Mouse (Mus musculus): ENCODE data around the gene Serpina3b. TPM values are rescaled to one million over a fixed set of nuclear protein-coding genes. Genes with fewer than 3 reads are reported as not detected.

Serpina3b gene
- polyA plus RNA-seq, 1 experiment from 2014 or later = not detected

DNA sequence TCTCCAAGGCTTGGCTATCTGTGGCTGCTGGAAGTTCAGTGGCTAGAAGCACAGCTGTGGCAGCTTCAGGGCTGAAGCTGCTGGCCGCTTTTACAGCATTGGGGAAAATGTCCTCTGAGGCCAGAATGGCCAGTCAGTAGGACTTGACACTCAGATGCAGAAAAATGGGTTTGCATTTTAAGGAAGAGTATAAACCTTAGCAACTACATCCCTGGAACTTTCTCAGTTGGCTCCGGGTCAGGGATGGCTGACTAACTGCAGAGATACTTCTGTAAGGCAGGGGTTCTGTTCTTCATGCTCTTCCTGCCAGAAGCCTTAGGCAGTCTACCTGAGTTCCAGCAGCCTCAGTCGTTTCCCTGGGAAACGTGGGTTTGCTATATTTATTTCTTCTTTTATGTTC, 57.2 kb downstream of the Serpina3b start:
- Histone ChIP-seq H3K4me3 (no peak overlapping the region), H3K9me3 (replicated peaks) (no peaks in the 10 kb centered on the region), H3K4me1 (no peaks in the 10 kb centered on the region), H3K4me2 (replicated peaks) (no peak overlapping the region), H3K9ac (no peak overlapping the region), H3K36me3 (no peaks in the 10 kb centered on the region), H3K27ac (no peak overlapping the region), H3K27me3 (no peaks in the 10 kb centered on the region)
- 84% methylated on average over 4 of the region's 4 CpGs for WGBS
- ATAC-seq (ENCODE audit: low FRiP score) = no peak

DNA sequence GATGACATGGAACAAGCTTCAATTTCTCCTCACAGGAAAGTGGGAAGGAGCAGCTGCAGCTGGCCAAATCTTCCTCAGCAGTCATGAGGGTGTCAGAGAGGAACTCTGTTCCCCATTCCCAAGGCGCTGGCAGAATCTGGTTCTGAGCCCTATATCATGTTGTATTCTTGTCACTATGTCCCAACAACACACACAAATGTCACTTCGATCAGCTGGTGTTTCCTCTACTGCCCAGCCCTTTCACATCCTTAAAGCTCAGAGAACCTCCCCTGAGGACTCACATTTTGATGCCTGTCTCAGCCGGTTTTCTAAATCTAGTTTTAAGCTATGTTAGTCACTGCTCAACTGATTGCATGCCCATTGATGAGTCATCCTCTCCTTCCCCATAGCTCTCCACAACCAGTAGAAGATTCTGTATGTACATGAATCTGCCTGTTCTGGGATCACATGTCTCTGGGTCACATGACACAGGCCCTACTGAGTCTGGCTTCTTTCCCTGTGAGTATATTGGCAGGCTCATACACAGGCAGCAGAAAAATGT, 58.3 kb downstream of the Serpina3b start:
- Histone ChIP-seq H3K4me1 (no peaks in the 10 kb centered on the region), H3K9me3 (replicated peaks) (no peaks in the 10 kb centered on the region), H3K27me3 (no peaks in the 10 kb centered on the region), H3K4me3 (no peak overlapping the region), H3K4me2 (replicated peaks) (no peak overlapping the region), H3K9ac (no peak overlapping the region), H3K27ac (no peak overlapping the region), H3K36me3 (no peaks in the 10 kb centered on the region)
- WGBS = 87% methylated on average over 3 of the region's 3 CpGs
- ATAC-seq (ENCODE audit: low FRiP score) = no peak

Other genes starting within 250 kb of the Serpina3b start
- gene Serpina1c, start 223.1 kb upstream of the Serpina3b start, polyA plus RNA-seq (2016; fragmentation: Nextera tagmentation; extraction: Ambion mirVana) = not detected in 2 replicates
- not detected in 2 replicates for gene Serpina1e, start 169.0 kb upstream of the Serpina3b start, polyA plus RNA-seq (2016; fragmentation: Nextera tagmentation; extraction: Ambion mirVana)
- gene Serpina11, start 138.0 kb upstream of the Serpina3b start, polyA plus RNA-seq (2016; fragmentation: Nextera tagmentation; extraction: Ambion mirVana) = not detected in 2 replicates
- gene Serpina9, start 114.2 kb upstream of the Serpina3b start, polyA plus RNA-seq (2016; fragmentation: Nextera tagmentation; extraction: Ambion mirVana) = 0.08 TPM in 1 of 2 replicates, not detected in the other
- not detected in 2 replicates for gene Serpina12, start 83.6 kb upstream of the Serpina3b start, polyA plus RNA-seq (2016; fragmentation: Nextera tagmentation; extraction: Ambion mirVana)
- not detected in 2 replicates for gene Serpina5, start 26.9 kb upstream of the Serpina3b start, polyA plus RNA-seq (2016; fragmentation: Nextera tagmentation; extraction: Ambion mirVana)
- not detected in 2 replicates for gene Serpina3a, start 15.3 kb upstream of the Serpina3b start, polyA plus RNA-seq (2016; fragmentation: Nextera tagmentation; extraction: Ambion mirVana)
- not detected in 2 replicates for gene Serpina3c, start 25.9 kb downstream of the Serpina3b start, polyA plus RNA-seq (2016; fragmentation: Nextera tagmentation; extraction: Ambion mirVana)
- 0.14 and 0.34 TPM in 2 replicates for gene Serpina3f, start 86.5 kb downstream of the Serpina3b start, polyA plus RNA-seq (2016; fragmentation: Nextera tagmentation; extraction: Ambion mirVana)
- 0.40 and 0.61 TPM in 2 replicates for gene Serpina3g, start 108.2 kb downstream of the Serpina3b start, polyA plus RNA-seq (2016; fragmentation: Nextera tagmentation; extraction: Ambion mirVana)
- 0.23 and 0.25 TPM in 2 replicates for gene Serpina3i, start 135.1 kb downstream of the Serpina3b start, polyA plus RNA-seq (2016; fragmentation: Nextera tagmentation; extraction: Ambion mirVana)
- not detected in 2 replicates for gene Serpina3j, start 186.6 kb downstream of the Serpina3b start, polyA plus RNA-seq (2016; fragmentation: Nextera tagmentation; extraction: Ambion mirVana)
- gene Serpina3k, start 210.5 kb downstream of the Serpina3b start, polyA plus RNA-seq (2016; fragmentation: Nextera tagmentation; extraction: Ambion mirVana) = not detected in 2 replicates
- gene Serpina3m, start 210.5 kb downstream of the Serpina3b start, polyA plus RNA-seq (2016; fragmentation: Nextera tagmentation; extraction: Ambion mirVana) = not detected in 2 replicates

All from hindbrain, embryonic 12.5 days (tissue).